Mouse (Mus musculus) neural tube, embryonic 15.5 days (tissue): ENCODE data around the gene Tspo. TPM values are rescaled to one million over a fixed set of nuclear protein-coding genes. Genes with fewer than 3 reads are reported as not detected.

ENCODE experiments used
- ATAC-seq: fragments of 200-750 bp; cut with Nextera tagmentation; 2 replicates; pipeline ENCODE4 v1.8.0; 2017; ENCODE audit warnings: mild to moderate bottlenecking, moderate TSS enrichment, moderate library complexity; ENCODE audit not compliant: low FRiP score
- H3K27ac ChIP-seq: fragments of 300-500 bp; sonication (generic); replicated peaks from 2 replicates; pipeline ENCODE4 v1.5.1; 2015; ENCODE audit warnings: mild to moderate bottlenecking, inconsistent platforms
- H3K27me3 ChIP-seq: fragments of 300-500 bp; sonication (generic); replicated peaks from 2 replicates; pipeline ENCODE4 v1.6.1; 2015; ENCODE audit warnings: inconsistent platforms
- H3K36me3 ChIP-seq: fragments of 300-500 bp; sonication (generic); 2 replicates; pipeline ENCODE4 v1.6.1; 2015; ENCODE audit warnings: inconsistent platforms
- H3K4me1 ChIP-seq: fragments of 300-500 bp; sonication (generic); 2 replicates; pipeline ENCODE4 v1.6.1; 2015; ENCODE audit warnings: inconsistent platforms
- H3K4me2 ChIP-seq: fragments of 300-500 bp; sonication (generic); 2 replicates; pipeline ENCODE4 v1.6.1; 2015; ENCODE audit warnings: inconsistent platforms, mild to moderate bottlenecking, moderate library complexity
- H3K4me3 ChIP-seq: fragments of 300-500 bp; sonication (generic); replicated peaks from 2 replicates; pipeline ENCODE4 v1.5.1; 2015; ENCODE audit warnings: mild to moderate bottlenecking, inconsistent platforms
- H3K9ac ChIP-seq: fragments of 300-500 bp; sonication (generic); replicated peaks from 2 replicates; pipeline ENCODE4 v1.6.1; 2015; ENCODE audit warnings: mild to moderate bottlenecking, inconsistent platforms
- H3K9me3 ChIP-seq: fragments of 300-500 bp; sonication (generic); replicated peaks from 2 replicates; pipeline ENCODE4 v1.6.1; 2016; ENCODE audit warnings: inconsistent platforms
- WGBS: fragments of 180-500 bp; shearing (Covaris S2); methylation state at CpG from one replicate; pipeline ENCODE4 v1.1.7; 2015; ENCODE audit warnings: mixed read lengths; 5-methylcytosine and 5-hydroxymethylcytosine counted together
- microRNA-seq: library from miRNA; unstranded; fragments of <30 nt; microRNA quantifications from one replicate; pipeline ENCODE4, GENCODE M21; 2017
- polyA plus RNA-seq: library from polyadenylated mRNA; unstranded; fragments of >200 nt; fragmentation: Nextera tagmentation; extraction: Ambion mirVana; gene quantifications from 2 replicates; pipeline ENCODE4 v1.2.1, GENCODE M21; 2015

The Tspo gene
- polyA plus RNA-seq, 1 experiment from 2014 or later = 9.6 TPM

DNA sequence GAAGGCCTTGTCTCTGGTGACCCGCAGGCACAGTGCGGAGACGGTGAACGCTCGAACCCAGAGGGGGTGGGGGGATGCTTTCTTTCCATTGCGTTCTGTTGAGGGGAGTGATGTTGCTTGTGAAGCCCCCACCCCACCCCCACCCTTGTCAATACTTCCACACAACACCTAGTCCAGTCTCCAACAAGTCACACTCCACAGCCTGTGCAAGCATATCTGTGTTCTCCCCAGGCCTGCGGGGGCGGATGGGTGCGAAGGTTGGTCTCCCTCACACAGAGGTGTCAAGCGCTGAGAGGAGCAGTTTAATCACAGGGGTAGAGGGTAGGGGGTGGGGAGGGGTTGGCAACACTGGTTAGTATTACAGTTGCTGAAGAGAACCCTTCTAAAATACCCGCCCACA, 42.8 kb downstream of the Tspo start:
- no peak overlapping the region for H3K27ac ChIP-seq
- no peaks in the 10 kb centered on the region for H3K27me3 ChIP-seq
- no peak overlapping the region for H3K9ac ChIP-seq
- no peak for ATAC-seq
- no peak overlapping the region for H3K4me2 ChIP-seq
- H3K9me3 ChIP-seq = no peaks in the 10 kb centered on the region
- no peaks in the 10 kb centered on the region for H3K4me1 ChIP-seq
- no peaks in the 10 kb centered on the region for H3K36me3 ChIP-seq
- WGBS = 89% methylated on average over 11 of the region's 11 CpGs
- H3K4me3 ChIP-seq = no peak overlapping the region

DNA sequence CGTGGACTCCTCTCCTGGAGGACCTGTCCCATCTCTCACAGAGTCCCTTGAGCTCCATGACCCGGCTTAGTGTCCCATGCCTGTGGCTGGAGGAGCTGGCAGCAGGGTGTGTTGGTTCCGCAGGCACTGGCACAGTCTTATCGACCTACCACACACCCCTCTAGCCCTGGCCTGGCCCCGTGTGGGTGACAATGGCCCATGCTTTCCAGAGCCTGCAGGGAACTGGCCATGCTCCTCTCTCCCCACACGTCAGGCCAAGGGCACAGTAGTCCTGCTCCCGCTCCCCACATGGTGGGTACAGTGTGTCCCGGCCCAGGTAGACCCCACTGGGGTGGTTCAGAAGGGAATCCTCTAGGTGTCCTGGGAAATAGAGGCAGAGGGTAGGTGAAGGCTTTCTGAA, 43.3 kb downstream of the Tspo start:
- H3K36me3 ChIP-seq = no peaks in the 10 kb centered on the region
- H3K4me2 ChIP-seq = no peak overlapping the region
- WGBS = 92% methylated on average over 8 of the region's 8 CpGs
- H3K27me3 ChIP-seq = no peaks in the 10 kb centered on the region
- H3K27ac ChIP-seq = no peak overlapping the region
- H3K9ac ChIP-seq = no peak overlapping the region
- H3K4me3 ChIP-seq = no peak overlapping the region
- H3K9me3 ChIP-seq = no peaks in the 10 kb centered on the region
- no peak for ATAC-seq
- H3K4me1 ChIP-seq = no peaks in the 10 kb centered on the region

DNA sequence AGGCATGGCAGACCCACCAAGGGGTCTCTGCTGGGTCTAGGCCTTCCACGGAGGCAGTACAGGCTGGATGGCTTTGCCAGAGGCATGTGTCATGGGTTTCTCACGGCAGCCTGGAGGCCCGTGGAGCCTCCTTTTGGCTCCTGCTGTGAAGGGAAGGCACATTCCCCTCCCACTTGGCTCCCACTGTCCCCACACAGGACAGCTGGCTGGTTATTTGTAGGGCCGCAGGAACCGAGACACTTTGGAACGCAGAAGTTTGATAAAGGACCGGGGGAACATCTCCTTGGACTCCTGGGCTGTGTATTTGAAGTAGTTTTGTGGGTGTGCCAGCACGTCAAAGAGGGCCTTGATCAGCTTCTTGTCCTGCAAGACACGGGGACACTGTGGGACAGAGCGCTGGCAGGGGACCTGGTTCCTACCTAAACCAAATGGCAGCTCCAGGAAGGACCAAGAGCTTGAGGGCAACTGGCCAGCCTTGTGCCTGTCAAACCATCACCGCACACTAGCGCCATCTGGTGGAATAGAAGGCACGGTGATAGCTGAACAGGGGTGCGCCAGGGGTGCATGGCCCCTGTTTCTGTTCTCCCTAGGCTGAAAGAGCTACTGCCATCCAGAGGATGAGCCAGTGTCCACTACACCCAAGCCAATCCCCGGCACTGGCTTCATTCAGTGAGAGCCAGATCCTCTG, 43.9 kb downstream of the Tspo start:
- H3K9ac ChIP-seq = no peak overlapping the region
- H3K4me3 ChIP-seq = no peak overlapping the region
- no peaks in the 10 kb centered on the region for H3K36me3 ChIP-seq
- H3K27ac ChIP-seq = no peak overlapping the region
- H3K9me3 ChIP-seq = no peaks in the 10 kb centered on the region
- WGBS = 50% methylated on average over 15 of the region's 15 CpGs
- ATAC-seq = no peak
- no peaks in the 10 kb centered on the region for H3K4me1 ChIP-seq
- no peaks in the 10 kb centered on the region for H3K27me3 ChIP-seq
- no peak overlapping the region for H3K4me2 ChIP-seq

DNA sequence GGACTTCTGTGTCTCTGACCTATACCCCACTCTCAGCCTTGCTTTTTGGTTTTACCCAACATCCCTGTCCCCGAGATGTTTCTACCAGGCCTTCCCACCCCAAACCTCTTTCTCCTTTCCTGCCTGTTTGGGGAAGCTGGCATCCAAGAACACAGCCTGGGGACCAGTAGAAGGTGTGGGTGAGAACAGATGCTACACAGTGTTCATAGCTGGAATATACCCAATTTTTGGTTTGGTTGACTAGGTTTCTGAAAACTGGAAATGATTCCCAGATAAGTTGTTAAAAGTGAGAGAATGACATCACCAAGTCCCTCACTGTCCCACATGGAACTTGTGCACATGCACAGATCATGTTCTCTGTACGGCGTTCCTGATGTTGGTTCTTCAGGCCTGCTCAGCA, 51.9 kb downstream of the Tspo start:
- Histone ChIP-seq H3K4me3 (no peak overlapping the region), H3K4me2 (no peak overlapping the region), H3K27me3 (no peaks in the 10 kb centered on the region), H3K27ac (no peak overlapping the region), H3K9me3 (no peaks in the 10 kb centered on the region), H3K4me1 (no peaks in the 10 kb centered on the region), H3K9ac (no peak overlapping the region), H3K36me3 (no peaks in the 10 kb centered on the region)
- WGBS = 89% methylated on average over 3 of the region's 3 CpGs
- no peak for ATAC-seq

Small RNA genes within 50 kb of the gene (microRNA-seq; reads per million reads assigned to microRNA genes)
- not detected for gene Gm24575

Other genes with a start within 250 kb of the Tspo start
- gene Arfgap3, start 213.3 kb upstream of the Tspo start, polyA plus RNA-seq = 37.0 and 39.6 TPM in 2 replicates
- gene Pacsin2, start 99.0 kb upstream of the Tspo start, polyA plus RNA-seq = 25.2 and 39.3 TPM in 2 replicates
- gene Ttll1, start 52.7 kb upstream of the Tspo start, polyA plus RNA-seq = 95.7 and 112 TPM in 2 replicates
- 0.75 and 1.2 TPM in 2 replicates for gene Bik, start 36.7 kb upstream of the Tspo start, polyA plus RNA-seq
- gene Mcat, start 195 bp downstream of the Tspo start, polyA plus RNA-seq = 31.4 and 36.6 TPM in 2 replicates
- gene Ttll12, start 31.6 kb downstream of the Tspo start, polyA plus RNA-seq = 37.3 and 42.0 TPM in 2 replicates
- gene Scube1, start 161.4 kb downstream of the Tspo start, polyA plus RNA-seq = 9.1 and 10.4 TPM in 2 replicates
- gene Mpped1, start 215.9 kb downstream of the Tspo start, polyA plus RNA-seq = 28.1 and 31.7 TPM in 2 replicates